In the genomic region with DNA sequence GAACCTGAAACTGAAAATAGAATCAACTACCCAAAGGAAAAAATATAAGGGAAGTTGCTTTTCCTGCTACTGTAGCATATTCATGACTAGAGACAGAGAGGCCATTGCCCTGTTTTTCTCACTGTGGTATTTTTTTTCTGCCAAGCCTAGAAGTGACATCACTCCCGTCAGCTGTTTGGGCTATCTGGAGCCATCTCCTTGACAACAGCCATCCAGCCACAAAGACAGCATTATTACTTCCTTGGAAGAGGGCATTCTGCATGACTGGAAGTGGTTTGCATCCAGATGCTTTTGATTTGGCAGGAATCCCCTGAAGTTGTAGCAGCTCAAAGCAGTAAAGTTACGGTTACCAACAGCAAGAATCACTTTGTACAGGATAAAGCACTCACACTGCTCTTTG, we compare ENCODE assay signal across 8 mouse cellular contexts. TPM values are rescaled to one million over a fixed set of nuclear protein-coding genes. Genes with fewer than 3 reads are reported as not detected.
A peak's percentile ranks its signal among the peaks of the same experiment; 100 is the strongest.
DNase-seq lines count a peak whose midpoint lies in the region; ATAC-seq and TF ChIP-seq lines count a peak whose summit lies in the region.

No protein-coding gene starts in this region.

- WGBS in forebrain, embryonic 10.5 days, result 45% methylated on average over 2 of the region's 2 CpGs
- WGBS in forebrain, embryonic 13.5 days, result 19% methylated on average over 2 of the region's 2 CpGs
- WGBS in forebrain, postnatal 0 days, result 19% methylated on average over 2 of the region's 2 CpGs
- WGBS in midbrain, embryonic 12.5 days, result 21% methylated on average over 2 of the region's 2 CpGs
- 70% methylated on average over 2 of the region's 2 CpGs for WGBS in kidney, embryonic 16.5 days

- H3K4me3 ChIP-seq in forebrain, embryonic 10.5 days, result no peak overlapping the region
- H3K4me3 ChIP-seq in forebrain, embryonic 13.5 days, result no peak overlapping the region
- H3K4me3 ChIP-seq in C2C12 (ENCODE audit: insufficient read depth, poor library complexity, severe bottlenecking), result no peak overlapping the region
- no peak overlapping the region for H3K4me3 ChIP-seq in forebrain, postnatal 0 days (ENCODE audit: low read depth, low read length)
- no peak overlapping the region for H3K4me3 ChIP-seq in midbrain, embryonic 12.5 days
- no peak overlapping the region for H3K4me3 ChIP-seq in kidney, embryonic 16.5 days (ENCODE audit: low read length)

- no peak for TF ChIP-seq CTCF in C2C12 (IDR thresholded peaks at IDR 0.05; ENCODE audit: control insufficient read depth, insufficient read depth, insufficient read length)
- no peak for TF ChIP-seq CTCF in forebrain, postnatal 0 days (IDR thresholded peaks at IDR 0.05; ENCODE audit: low read depth)

- H3K9me3 ChIP-seq in forebrain, embryonic 10.5 days, result no peaks in the 10 kb centered on the region
- H3K9me3 ChIP-seq in forebrain, embryonic 13.5 days (replicated peaks), result no peaks in the 10 kb centered on the region
- no peaks in the 10 kb centered on the region for H3K9me3 ChIP-seq in forebrain, postnatal 0 days (ENCODE audit: low read length)
- no peaks in the 10 kb centered on the region for H3K9me3 ChIP-seq in midbrain, embryonic 12.5 days
- no peaks in the 10 kb centered on the region for H3K9me3 ChIP-seq in kidney, embryonic 16.5 days (ENCODE audit: low read length)

- H3ac ChIP-seq in C2C12 (ENCODE audit: control insufficient read depth, insufficient read length, low read depth), result no peak overlapping the region

- no peaks in the 10 kb centered on the region for H3K27me3 ChIP-seq in forebrain, embryonic 10.5 days (ENCODE audit: poor library complexity, severe bottlenecking)
- H3K27me3 ChIP-seq in forebrain, embryonic 13.5 days, result no peaks in the 10 kb centered on the region
- no peaks in the 10 kb centered on the region for H3K27me3 ChIP-seq in C2C12 (ENCODE audit: control insufficient read depth, insufficient read depth, insufficient read length)
- no peaks in the 10 kb centered on the region for H3K27me3 ChIP-seq in forebrain, postnatal 0 days (ENCODE audit: insufficient read depth, low read length)
- no peaks in the 10 kb centered on the region for H3K27me3 ChIP-seq in midbrain, embryonic 12.5 days
- H3K27me3 ChIP-seq in kidney, embryonic 16.5 days (ENCODE audit: insufficient read depth, low read length), result no peaks in the 10 kb centered on the region

- peaks cover 20% of the 10 kb centered on the region for H3K79me3 ChIP-seq in C2C12 (ENCODE audit: low read depth)

- peak overlapping the region; percentile 94 for H3K27ac ChIP-seq in forebrain, embryonic 10.5 days
- H3K27ac ChIP-seq in forebrain, embryonic 13.5 days, result no peak overlapping the region
- H3K27ac ChIP-seq in forebrain, postnatal 0 days (ENCODE audit: low read depth, low read length), result peak overlapping the region; percentile 35; the same call in 1 of the 2 replicates
- peak overlapping the region; percentile 46; the same call in 1 of the 2 replicates for H3K27ac ChIP-seq in midbrain, embryonic 12.5 days (replicated peaks)
- no peak overlapping the region for H3K27ac ChIP-seq in kidney, embryonic 16.5 days (ENCODE audit: low read length)

- H3K4me2 ChIP-seq in forebrain, embryonic 13.5 days, result no peak overlapping the region
- H3K4me2 ChIP-seq in forebrain, postnatal 0 days (ENCODE audit: low read depth), result no peak overlapping the region
- no peak overlapping the region for H3K4me2 ChIP-seq in midbrain, embryonic 12.5 days (replicated peaks)
- H3K4me2 ChIP-seq in kidney, embryonic 16.5 days (replicated peaks; ENCODE audit: low read depth, low read length), result no peak overlapping the region

- peaks cover 3% of the 10 kb centered on the region; the same call in 1 of the 2 replicates for H3K36me3 ChIP-seq in forebrain, embryonic 10.5 days (replicated peaks)
- no peaks in the 10 kb centered on the region for H3K36me3 ChIP-seq in forebrain, embryonic 13.5 days (ENCODE audit: poor library complexity, severe bottlenecking)
- H3K36me3 ChIP-seq in C2C12 (ENCODE audit: control insufficient read depth, insufficient read depth), result no peaks in the 10 kb centered on the region
- no peaks in the 10 kb centered on the region for H3K36me3 ChIP-seq in forebrain, postnatal 0 days (ENCODE audit: insufficient read depth)
- H3K36me3 ChIP-seq in midbrain, embryonic 12.5 days, result no peaks in the 10 kb centered on the region
- H3K36me3 ChIP-seq in kidney, embryonic 16.5 days (ENCODE audit: insufficient read depth, low read length), result no peaks in the 10 kb centered on the region

- H3K4me1 ChIP-seq in forebrain, embryonic 10.5 days, result peaks cover 54% of the 10 kb centered on the region
- peaks cover 32% of the 10 kb centered on the region for H3K4me1 ChIP-seq in forebrain, embryonic 13.5 days
- peaks cover 8% of the 10 kb centered on the region; the same call in 1 of the 2 replicates for H3K4me1 ChIP-seq in forebrain, postnatal 0 days (ENCODE audit: insufficient read depth)
- peaks cover 22% of the 10 kb centered on the region for H3K4me1 ChIP-seq in midbrain, embryonic 12.5 days
- H3K4me1 ChIP-seq in kidney, embryonic 16.5 days (ENCODE audit: insufficient read depth, low read length), result peaks cover 10% of the 10 kb centered on the region

- DNase-seq in forebrain, embryonic 10.5 days (ENCODE audit: extremely low spot score, low spot score), result peak; percentile 51
- peak; percentile 60 for DNase-seq in forebrain, postnatal 0 days
- DNase-seq in gastrocnemius, postnatal 4 days (ENCODE audit: low spot score in 2 of 2), result no peak
- DNase-seq in B cell, adult 2 months, result no peak

- H3K9ac ChIP-seq in forebrain, embryonic 13.5 days, result no peak overlapping the region
- no peak overlapping the region for H3K9ac ChIP-seq in forebrain, postnatal 0 days
- no peak overlapping the region for H3K9ac ChIP-seq in midbrain, embryonic 12.5 days (replicated peaks)
- H3K9ac ChIP-seq in kidney, embryonic 16.5 days (replicated peaks; ENCODE audit: low read length), result no peak overlapping the region

- H3K79me2 ChIP-seq in C2C12 (ENCODE audit: control insufficient read depth, insufficient read depth), result peaks cover 30% of the 10 kb centered on the region

- ATAC-seq in forebrain, embryonic 13.5 days, result no peak
- peak; percentile 17 for ATAC-seq in forebrain, postnatal 0 days
- ATAC-seq in midbrain, embryonic 12.5 days (ENCODE audit: low FRiP score, low read depth), result no peak
- no peak for ATAC-seq in kidney, embryonic 16.5 days (ENCODE audit: low FRiP score, low TSS enrichment)

TF ChIP-seq in C2C12, 6 proteins besides CTCF, POLR2A, EP300 and RAD21:
- TF ChIP-seq MYOD1 (IDR thresholded peaks at IDR 0.05; ENCODE audit: control insufficient read depth, insufficient read length, low read depth), result peak; percentile 36
- TF ChIP-seq FOSL1 (IDR thresholded peaks at IDR 0.05; ENCODE audit: insufficient read depth, low read length, poor library complexity, severe bottlenecking), result no peak

RNA-seq across cellular contexts. Expression of a gene that starts 1.9 kb away (rescaled TPM):
- 25.1 and 25.6 TPM in 2 replicates for polyA plus RNA-seq in forebrain, embryonic 10.5 days (2016; fragmentation: Nextera tagmentation; extraction: Ambion mirVana)
- polyA plus RNA-seq in forebrain, embryonic 13.5 days (2015; fragmentation: Nextera tagmentation; extraction: Ambion mirVana), result 15.9 and 19.0 TPM in 2 replicates
- polyA plus RNA-seq in C2C12 (2012; fragmentation: generic; extraction: Trizol), result 11.4 TPM
- total RNA-seq in forebrain, postnatal 0 days (2014; rRNA removed), result 9.5 and 16.7 TPM in 2 replicates
- 5.6 and 6.1 TPM in 2 replicates for polyA plus RNA-seq in forebrain, postnatal 0 days (2015; fragmentation: Nextera tagmentation; extraction: Ambion mirVana)
- polyA plus RNA-seq in midbrain, embryonic 12.5 days (2016; fragmentation: Nextera tagmentation; extraction: Ambion mirVana), result 24.7 TPM in 2 replicates
- total RNA-seq in gastrocnemius, postnatal 4 days (2021), result 10 to 100 TPM; 17.7 to 18.1 TPM
- 19.3 and 21.3 TPM in 2 replicates for polyA plus RNA-seq in kidney, embryonic 16.5 days (2015; fragmentation: Nextera tagmentation; extraction: Ambion mirVana)

Comparison
In these comparisons a context has a peak if more than half of its experiments do, and no peak if none do; other contexts are left out.
1. H3K27ac ChIP-seq: peak in forebrain, embryonic 10.5 days (single experiment), forebrain, postnatal 0 days (single experiment) and midbrain, embryonic 12.5 days (single experiment); none in forebrain, embryonic 13.5 days (single experiment) and kidney, embryonic 16.5 days (single experiment).
2. DNase-seq: peak in forebrain, embryonic 10.5 days (single experiment) and forebrain, postnatal 0 days (single experiment); none in gastrocnemius, postnatal 4 days (0 of 2) and B cell, adult 2 months (0 of 2).